Mouse (Mus musculus): ENCODE results near the gene Pklr. TPM values are rescaled to one million over a fixed set of nuclear protein-coding genes. Genes with fewer than 3 reads are reported as not detected.

The Pklr gene
- total and polyA plus RNA-seq, 2 experiments: 91.1 to 512 TPM

- peak; percentile 100 for DNase-seq (ENCODE audit: extremely low read depth, low read depth, low spot score)
- Histone ChIP-seq H3K4me3 (ENCODE audit: insufficient read depth, low read depth, low read length) (peak within 1 kb of the TSS; percentile 89), H3K4me1 (ENCODE audit: control insufficient read depth, insufficient read depth, low read length) (peaks cover 30% of the 10 kb centered on the region), H3K27ac (replicated peaks; ENCODE audit: insufficient read depth, low read depth, low read length) (peak within 1 kb of the TSS; percentile 83), H3K79me2 (ENCODE audit: control insufficient read depth, insufficient read depth, low read length) (no peaks in the 10 kb centered on the region), H3K36me3 (ENCODE audit: control insufficient read depth, insufficient read depth, low read length) (peaks cover 19% of the 10 kb centered on the region), H3K9ac (ENCODE audit: low read depth, low read length) (peak within 1 kb of the TSS; percentile 88), H3K27me3 (ENCODE audit: control insufficient read depth, insufficient read depth, low read length) (no peaks in the 10 kb centered on the region)
- WGBS: under 1% methylated on average over 26 of the region's 26 CpGs
- TF ChIP-seq POLR2A (IDR thresholded peaks at IDR 0.05; ENCODE audit: extremely low read depth, insufficient read depth, low read length): peak; percentile 76; the same call in 1 of the 2 replicates
- no peak for TF ChIP-seq CTCF (IDR thresholded peaks at IDR 0.05; ENCODE audit: low read depth, low read length)
Observed at GRCm38 (mm10) chr3:89101812-89102494, 34.0 kb upstream of the Pklr start, which contains the start of gene Fdps. TSS of gene Fdps (minus strand) at chr3:89101959.

- Histone ChIP-seq H3K4me1 (ENCODE audit: control insufficient read depth, insufficient read depth, low read length) (peaks cover 30% of the 10 kb centered on the region), H3K27me3 (ENCODE audit: control insufficient read depth, insufficient read depth, low read length) (no peaks in the 10 kb centered on the region), H3K4me3 (ENCODE audit: insufficient read depth, low read depth, low read length) (no peak overlapping the region), H3K9ac (ENCODE audit: low read depth, low read length) (no peak overlapping the region), H3K27ac (replicated peaks; ENCODE audit: insufficient read depth, low read depth, low read length) (peak overlapping the region; percentile 57), H3K36me3 (ENCODE audit: control insufficient read depth, insufficient read depth, low read length) (peaks cover 13% of the 10 kb centered on the region), H3K79me2 (ENCODE audit: control insufficient read depth, insufficient read depth, low read length) (no peaks in the 10 kb centered on the region)
- peak; percentile 34 for DNase-seq (ENCODE audit: extremely low read depth, low read depth, low spot score)
- 58% methylated on average over 12 of the region's 12 CpGs for WGBS
- TF ChIP-seq CTCF (IDR thresholded peaks at IDR 0.05; ENCODE audit: low read depth, low read length) (no peak), POLR2A (IDR thresholded peaks at IDR 0.05; ENCODE audit: extremely low read depth, insufficient read depth, low read length) (no peak)
Observed at GRCm38 (mm10) chr3:89102495-89103290, 33.2 kb upstream of the Pklr start.

GRCm38 (mm10) chr3:89103291-89103595 is 32.7 kb upstream of the Pklr start:
- Histone ChIP-seq H3K9ac (ENCODE audit: low read depth, low read length) (0 out of 2 replicates have a peak overlapping the region, but pooled peaks have one; percentile 18), H3K4me1 (ENCODE audit: control insufficient read depth, insufficient read depth, low read length) (peaks cover 30% of the 10 kb centered on the region), H3K27me3 (ENCODE audit: control insufficient read depth, insufficient read depth, low read length) (no peaks in the 10 kb centered on the region), H3K36me3 (ENCODE audit: control insufficient read depth, insufficient read depth, low read length) (peaks cover 9% of the 10 kb centered on the region), H3K79me2 (ENCODE audit: control insufficient read depth, insufficient read depth, low read length) (no peaks in the 10 kb centered on the region), H3K27ac (replicated peaks; ENCODE audit: insufficient read depth, low read depth, low read length) (peak overlapping the region; percentile 57), H3K4me3 (ENCODE audit: insufficient read depth, low read depth, low read length) (no peak overlapping the region)
- TF ChIP-seq POLR2A (IDR thresholded peaks at IDR 0.05; ENCODE audit: extremely low read depth, insufficient read depth, low read length) (no peak), CTCF (IDR thresholded peaks at IDR 0.05; ENCODE audit: low read depth, low read length) (no peak)
- 29% methylated on average over 4 of the region's 4 CpGs for WGBS
- DNase-seq (ENCODE audit: extremely low read depth, low read depth, low spot score): no peak

- DNase-seq (ENCODE audit: extremely low read depth, low read depth, low spot score): no peak
- Histone ChIP-seq H3K27me3 (ENCODE audit: control insufficient read depth, insufficient read depth, low read length) (no peaks in the 10 kb centered on the region), H3K4me1 (ENCODE audit: control insufficient read depth, insufficient read depth, low read length) (peaks cover 16% of the 10 kb centered on the region), H3K4me3 (ENCODE audit: insufficient read depth, low read depth, low read length) (no peak overlapping the region), H3K36me3 (ENCODE audit: control insufficient read depth, insufficient read depth, low read length) (no peaks in the 10 kb centered on the region), H3K27ac (replicated peaks; ENCODE audit: insufficient read depth, low read depth, low read length) (no peak overlapping the region), H3K79me2 (ENCODE audit: control insufficient read depth, insufficient read depth, low read length) (no peaks in the 10 kb centered on the region), H3K9ac (ENCODE audit: low read depth, low read length) (no peak overlapping the region)
- TF ChIP-seq CTCF (IDR thresholded peaks at IDR 0.05; ENCODE audit: low read depth, low read length) (no peak), POLR2A (IDR thresholded peaks at IDR 0.05; ENCODE audit: extremely low read depth, insufficient read depth, low read length) (no peak)
Observed at GRCm38 (mm10) chr3:89106881-89107280, 29.1 kb upstream of the Pklr start.

- Histone ChIP-seq H3K9ac (ENCODE audit: low read depth, low read length) (no peak overlapping the region), H3K27ac (replicated peaks; ENCODE audit: insufficient read depth, low read depth, low read length) (no peak overlapping the region), H3K4me1 (ENCODE audit: control insufficient read depth, insufficient read depth, low read length) (peaks cover 16% of the 10 kb centered on the region), H3K4me3 (ENCODE audit: insufficient read depth, low read depth, low read length) (no peak overlapping the region), H3K79me2 (ENCODE audit: control insufficient read depth, insufficient read depth, low read length) (no peaks in the 10 kb centered on the region), H3K27me3 (ENCODE audit: control insufficient read depth, insufficient read depth, low read length) (no peaks in the 10 kb centered on the region), H3K36me3 (ENCODE audit: control insufficient read depth, insufficient read depth, low read length) (no peaks in the 10 kb centered on the region)
- WGBS: 67% methylated on average over 3 of the region's 3 CpGs
- no peak for DNase-seq (ENCODE audit: extremely low read depth, low read depth, low spot score)
- TF ChIP-seq CTCF (IDR thresholded peaks at IDR 0.05; ENCODE audit: low read depth, low read length) (no peak), POLR2A (IDR thresholded peaks at IDR 0.05; ENCODE audit: extremely low read depth, insufficient read depth, low read length) (no peak)
Observed at GRCm38 (mm10) chr3:89107545-89107944, 28.4 kb upstream of the Pklr start.

- Histone ChIP-seq H3K4me3 (ENCODE audit: insufficient read depth, low read depth, low read length) (no peak overlapping the region), H3K4me1 (ENCODE audit: control insufficient read depth, insufficient read depth, low read length) (peaks cover 11% of the 10 kb centered on the region), H3K9ac (ENCODE audit: low read depth, low read length) (no peak overlapping the region), H3K27ac (replicated peaks; ENCODE audit: insufficient read depth, low read depth, low read length) (no peak overlapping the region), H3K36me3 (ENCODE audit: control insufficient read depth, insufficient read depth, low read length) (no peaks in the 10 kb centered on the region), H3K27me3 (ENCODE audit: control insufficient read depth, insufficient read depth, low read length) (no peaks in the 10 kb centered on the region), H3K79me2 (ENCODE audit: control insufficient read depth, insufficient read depth, low read length) (no peaks in the 10 kb centered on the region)
- TF ChIP-seq CTCF (IDR thresholded peaks at IDR 0.05; ENCODE audit: low read depth, low read length) (no peak), POLR2A (IDR thresholded peaks at IDR 0.05; ENCODE audit: extremely low read depth, insufficient read depth, low read length) (no peak)
- 17% methylated on average over 1 of the region's 1 CpGs for WGBS
- peak; percentile 90 for DNase-seq (ENCODE audit: extremely low read depth, low read depth, low spot score)
Observed at GRCm38 (mm10) chr3:89108146-89108545, 27.8 kb upstream of the Pklr start.
